Mouse (Mus musculus) midbrain, postnatal 0 days (tissue): ENCODE data around the gene Bag5. TPM values are rescaled to one million over a fixed set of nuclear protein-coding genes. Genes with fewer than 3 reads are reported as not detected.
"Not testable (repeated sequence)": the region's sequence is repeated elsewhere in the genome, so short reads cannot be mapped to it uniquely, and the experiment has no call there.

Experiments used
- ATAC-seq: fragments of 200-750 bp; cut with Nextera tagmentation; 2 replicates; pipeline ENCODE4 v1.8.0; 2017; ENCODE audit warnings: moderate number of reproducible peaks, mild to moderate bottlenecking, moderate TSS enrichment, moderate library complexity; ENCODE audit not compliant: low FRiP score
- DNase-seq: peaks from one replicate; pipeline ENCODE4 v3.0.0-alpha.2; 2015; ENCODE audit warnings: low spot score
- H3K27ac ChIP-seq: fragments of 300-500 bp; sonication (generic); 2 replicates; pipeline ENCODE4 v1.5.1; 2014; ENCODE audit warnings: low read depth, mild to moderate bottlenecking, low read length, mixed read lengths
- H3K27me3 ChIP-seq: fragments of 300-500 bp; sonication (generic); 2 replicates; pipeline ENCODE4 v1.6.1; 2014; ENCODE audit warnings: low read length, control low read depth, mixed read lengths; ENCODE audit not compliant: insufficient read depth
- H3K36me3 ChIP-seq: fragments of 300-500 bp; sonication (generic); 2 replicates; pipeline ENCODE4 v1.6.1; 2014; ENCODE audit warnings: low read length, control low read depth, mixed read lengths; ENCODE audit not compliant: insufficient read depth
- H3K4me1 ChIP-seq: fragments of 300-500 bp; sonication (generic); 2 replicates; pipeline ENCODE4 v1.6.1; 2014; ENCODE audit warnings: mild to moderate bottlenecking, control low read depth, antibody characterized with exemption, low read length, mixed read lengths; ENCODE audit not compliant: insufficient read depth
- H3K4me2 ChIP-seq: fragments of 300-500 bp; sonication (generic); 2 replicates; pipeline ENCODE4 v1.6.1; 2014; ENCODE audit warnings: low read depth, mild to moderate bottlenecking, low read length, mixed read lengths; ENCODE audit not compliant: poor library complexity, severe bottlenecking
- H3K4me3 ChIP-seq: fragments of 300-500 bp; sonication (generic); 2 replicates; pipeline ENCODE4 v1.5.1; 2014; ENCODE audit warnings: low read depth, mild to moderate bottlenecking, low read length, moderate library complexity
- H3K9ac ChIP-seq: fragments of 300-500 bp; sonication (generic); replicated peaks from 2 replicates; pipeline ENCODE4 v1.6.1; 2014; ENCODE audit warnings: mild to moderate bottlenecking, low read length, moderate library complexity, mixed read lengths; ENCODE audit not compliant: poor library complexity, severe bottlenecking
- H3K9me3 ChIP-seq: fragments of 300-500 bp; sonication (generic); 2 replicates; pipeline ENCODE4 v1.6.1; 2016; ENCODE audit warnings: low read length, control low read depth
- CTCF ChIP-seq: IDR thresholded peaks from 2 replicates; pipeline ENCODE4 v1.5.1; 2016; ENCODE audit warnings: antibody characterized with exemption, mild to moderate bottlenecking
- WGBS: fragments of 180-500 bp; shearing (Covaris S2); extraction: QIAGEN DNeasy Blood & Tissue Kit; methylation state at CpG from one replicate; pipeline ENCODE4 v1.1.7; 2014; 5-methylcytosine and 5-hydroxymethylcytosine counted together
- polyA plus RNA-seq: library from polyadenylated mRNA; unstranded; fragments of >200 nt; fragmentation: Nextera tagmentation; extraction: Ambion mirVana; gene quantifications from 2 replicates; pipeline ENCODE4 v1.2.1, GENCODE M21; 2015
- total RNA-seq: library from RNA; depleted of rRNA; stranded (reverse); fragments of >200 nt; gene quantifications from 2 replicates; pipeline ENCODE4 v1.2.3, GENCODE M21; 2014; rRNA removed

The Bag5 gene
- total and polyA plus RNA-seq, 2 experiments from 2014 or later: 28.7 to 70.8 TPM

GRCm38 (mm10) chr12:111665041-111665880 lies 47.8 kb downstream of the Bag5 start:
- no peak for DNase-seq
- no peak for ATAC-seq
- Histone ChIP-seq H3K4me1 (0 out of 2 replicates have a peak, but pooled peaks cover 4% of the 10 kb centered on the region), H3K9ac (no peak overlapping the region), H3K4me2 (no peak overlapping the region), H3K27ac (no peak overlapping the region), H3K36me3 (no peaks in the 10 kb centered on the region), H3K27me3 (no peaks in the 10 kb centered on the region), H3K9me3 (no peaks in the 10 kb centered on the region), H3K4me3 (no peak overlapping the region)
- no peak for TF ChIP-seq CTCF
- 83% methylated on average over 13 of the region's 13 CpGs for whole genome bisulfite sequencing

- H3K4me1 ChIP-seq: 0 out of 2 replicates have a peak, but pooled peaks cover 4% of the 10 kb centered on the region
- TF ChIP-seq CTCF: no peak
- no peaks in the 10 kb centered on the region for H3K36me3 ChIP-seq
- WGBS: 40% methylated on average over 6 of the region's 6 CpGs
- no peak overlapping the region for H3K4me2 ChIP-seq
- ATAC-seq (no peak), DNase-seq (no peak)
- no peaks in the 10 kb centered on the region for H3K9me3 ChIP-seq
- no peak overlapping the region for H3K9ac ChIP-seq
- H3K27ac ChIP-seq: no peak overlapping the region
- no peaks in the 10 kb centered on the region for H3K27me3 ChIP-seq
- H3K4me3 ChIP-seq: no peak overlapping the region
Measured at GRCm38 (mm10) chr12:111664144-111664634, 48.9 kb downstream of the Bag5 start.

- Histone ChIP-seq H3K36me3 (no peaks in the 10 kb centered on the region), H3K27me3 (no peaks in the 10 kb centered on the region), H3K4me2 (no peak overlapping the region), H3K4me3 (no peak overlapping the region), H3K9me3 (no peaks in the 10 kb centered on the region), H3K9ac (no peak overlapping the region), H3K4me1 (no peaks in the 10 kb centered on the region), H3K27ac (no peak overlapping the region)
- no peak for TF ChIP-seq CTCF
- DNase-seq (no peak), ATAC-seq (no peak)
- 77% methylated on average over 17 of the region's 17 CpGs for WGBS
Measured at GRCm38 (mm10) chr12:111663228-111664143, 49.6 kb downstream of the Bag5 start.

GRCm38 (mm10) chr12:111661554-111661953 lies 51.5 kb downstream of the Bag5 start:
- not testable (repeated sequence) for H3K4me2 ChIP-seq, H3K27ac ChIP-seq, DNase-seq, H3K9ac ChIP-seq, H3K4me1 ChIP-seq, H3K4me3 ChIP-seq, H3K9me3 ChIP-seq, ATAC-seq, H3K27me3 ChIP-seq
- WGBS: 99% methylated on average over 11 of the region's 11 CpGs
- peaks cover 11% of the 10 kb centered on the region for H3K36me3 ChIP-seq

GRCm38 (mm10) chr12:111660628-111661027 lies 52.4 kb downstream of the Bag5 start:
- ATAC-seq (no peak), DNase-seq (no peak)
- Histone ChIP-seq H3K4me2 (no peak overlapping the region), H3K9ac (no peak overlapping the region), H3K4me1 (no peaks in the 10 kb centered on the region), H3K27ac (no peak overlapping the region), H3K27me3 (no peaks in the 10 kb centered on the region), H3K9me3 (no peaks in the 10 kb centered on the region), H3K4me3 (no peak overlapping the region), H3K36me3 (peaks cover 18% of the 10 kb centered on the region)
- TF ChIP-seq CTCF: no peak
- 91% methylated on average over 1 of the region's 1 CpGs for WGBS

Other genes with a start within 250 kb of the Bag5 start
- 9.6 and 12.6 TPM in 2 replicates for gene Gm266, start 227.4 kb downstream of the Bag5 start, total RNA-seq
- 8.4 and 9.7 TPM in 2 replicates for gene Gm266, start 227.4 kb downstream of the Bag5 start, polyA plus RNA-seq
- 283 and 376 TPM in 2 replicates for gene Eif5, start 175.2 kb downstream of the Bag5 start, total RNA-seq
- gene Eif5, start 175.2 kb downstream of the Bag5 start, polyA plus RNA-seq: 552 and 640 TPM in 2 replicates
- gene Mark3, start 138.7 kb downstream of the Bag5 start, total RNA-seq: 112 and 141 TPM in 2 replicates
- gene Mark3, start 138.7 kb downstream of the Bag5 start, polyA plus RNA-seq: 31.8 and 41.3 TPM in 2 replicates
- 1,673 and 2,112 TPM in 2 replicates for gene Ckb, start 40.9 kb downstream of the Bag5 start, total RNA-seq
- gene Ckb, start 40.9 kb downstream of the Bag5 start, polyA plus RNA-seq: 1,654 and 1,809 TPM in 2 replicates
- gene Trmt61a, start 35.2 kb downstream of the Bag5 start, total RNA-seq: 23.2 and 27.5 TPM in 2 replicates
- gene Trmt61a, start 35.2 kb downstream of the Bag5 start, polyA plus RNA-seq: 8.4 and 8.7 TPM in 2 replicates
- 17.9 and 27.8 TPM in 2 replicates for gene Apopt1, start within 50 bp of the Bag5 start, total RNA-seq
- gene Apopt1, start within 50 bp of the Bag5 start, polyA plus RNA-seq: 63.1 and 67.0 TPM in 2 replicates
- gene Klc1, start 45.6 kb upstream of the Bag5 start, total RNA-seq: 509 and 579 TPM in 2 replicates
- 653 and 669 TPM in 2 replicates for gene Klc1, start 45.6 kb upstream of the Bag5 start, polyA plus RNA-seq
- gene Xrcc3, start 100.6 kb upstream of the Bag5 start, total RNA-seq: 4.1 and 5.4 TPM in 2 replicates
- gene Xrcc3, start 100.6 kb upstream of the Bag5 start, polyA plus RNA-seq: 1.7 and 2.5 TPM in 2 replicates
- gene Zfyve21, start 100.9 kb upstream of the Bag5 start, total RNA-seq: 30.6 and 30.9 TPM in 2 replicates
- 29.7 and 37.2 TPM in 2 replicates for gene Zfyve21, start 100.9 kb upstream of the Bag5 start, polyA plus RNA-seq
- 58.5 and 79.3 TPM in 2 replicates for gene Ppp1r13b, start 194.9 kb upstream of the Bag5 start, total RNA-seq
- gene Ppp1r13b, start 194.9 kb upstream of the Bag5 start, polyA plus RNA-seq: 38.5 and 47.0 TPM in 2 replicates